Mouse (Mus musculus): Measurements from ENCODE around the gene Fgf12. TPM values are rescaled to one million over a fixed set of nuclear protein-coding genes. Genes with fewer than 3 reads are reported as not detected.

The Fgf12 gene
- total and polyA plus RNA-seq, 2 experiments: 0.18 to 0.21 TPM

- no peak overlapping the region for H3K9ac ChIP-seq (ENCODE audit: low read depth, low read length)
- no peak for DNase-seq (ENCODE audit: extremely low read depth, low read depth, low spot score)
- H3K4me3 ChIP-seq (ENCODE audit: insufficient read depth, low read depth, low read length): no peak overlapping the region
- H3K4me1 ChIP-seq (ENCODE audit: control insufficient read depth, insufficient read depth, low read length): no peaks in the 10 kb centered on the region
- no peaks in the 10 kb centered on the region for H3K27me3 ChIP-seq (ENCODE audit: control insufficient read depth, insufficient read depth, low read length)
- WGBS: 67% methylated on average over 4 of the region's 4 CpGs
- TF ChIP-seq POLR2A (IDR thresholded peaks at IDR 0.05; ENCODE audit: extremely low read depth, insufficient read depth, low read length): no peak
- TF ChIP-seq CTCF (IDR thresholded peaks at IDR 0.05; ENCODE audit: low read depth, low read length): no peak
- no peaks in the 10 kb centered on the region for H3K79me2 ChIP-seq (ENCODE audit: control insufficient read depth, insufficient read depth, low read length)
- H3K27ac ChIP-seq (replicated peaks; ENCODE audit: insufficient read depth, low read depth, low read length): no peak overlapping the region
- H3K36me3 ChIP-seq (ENCODE audit: control insufficient read depth, insufficient read depth, low read length): no peaks in the 10 kb centered on the region
These were observed 151.1 kb downstream of the Fgf12 start for GRCm38 (mm10) chr16:28601723-28602122.

DNA sequence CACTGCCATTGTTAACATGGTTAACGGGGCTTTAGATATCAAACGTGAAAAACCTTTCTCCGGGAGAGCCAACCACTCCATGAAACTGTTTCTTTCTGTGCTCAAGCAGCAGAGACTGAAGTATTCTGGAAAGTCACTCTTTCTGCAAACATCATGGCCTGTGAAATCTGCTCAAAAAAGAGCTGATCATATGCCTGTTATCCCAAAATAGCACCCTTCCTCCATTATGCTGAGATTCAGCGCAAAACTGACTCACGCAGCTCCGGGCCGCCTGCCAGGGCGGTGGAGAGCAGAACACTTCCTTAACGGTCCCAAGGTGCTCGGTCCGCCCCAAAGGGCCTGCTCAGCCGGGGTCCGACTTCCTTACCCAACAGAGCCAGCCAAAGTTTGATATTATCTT, 156.8 kb downstream of the Fgf12 start:
- Histone ChIP-seq H3K27ac (replicated peaks; ENCODE audit: insufficient read depth, low read depth, low read length) (no peak overlapping the region), H3K4me1 (ENCODE audit: control insufficient read depth, insufficient read depth, low read length) (0 out of 2 replicates have a peak, but pooled peaks cover 1% of the 10 kb centered on the region), H3K36me3 (ENCODE audit: control insufficient read depth, insufficient read depth, low read length) (no peaks in the 10 kb centered on the region), H3K9ac (ENCODE audit: low read depth, low read length) (no peak overlapping the region), H3K27me3 (ENCODE audit: control insufficient read depth, insufficient read depth, low read length) (no peaks in the 10 kb centered on the region), H3K4me3 (ENCODE audit: insufficient read depth, low read depth, low read length) (no peak overlapping the region), H3K79me2 (ENCODE audit: control insufficient read depth, insufficient read depth, low read length) (no peaks in the 10 kb centered on the region)
- TF ChIP-seq POLR2A (IDR thresholded peaks at IDR 0.05; ENCODE audit: extremely low read depth, insufficient read depth, low read length) (no peak), CTCF (IDR thresholded peaks at IDR 0.05; ENCODE audit: low read depth, low read length) (no peak)
- DNase-seq (ENCODE audit: extremely low read depth, low read depth, low spot score): no peak
- 80% methylated on average over 13 of the region's 13 CpGs for WGBS

GRCm38 (mm10) chr16:28593075-28593915, 159.6 kb downstream of the Fgf12 start:
- H3K27ac ChIP-seq (replicated peaks; ENCODE audit: insufficient read depth, low read depth, low read length): no peak overlapping the region
- WGBS: 23% methylated on average over 26 of the region's 26 CpGs
- no peaks in the 10 kb centered on the region for H3K36me3 ChIP-seq (ENCODE audit: control insufficient read depth, insufficient read depth, low read length)
- no peak overlapping the region for H3K4me3 ChIP-seq (ENCODE audit: insufficient read depth, low read depth, low read length)
- peak; percentile 53 for DNase-seq (ENCODE audit: extremely low read depth, low read depth, low spot score)
- no peak overlapping the region for H3K9ac ChIP-seq (ENCODE audit: low read depth, low read length)
- 0 out of 2 replicates have a peak, but pooled peaks cover 1% of the 10 kb centered on the region for H3K4me1 ChIP-seq (ENCODE audit: control insufficient read depth, insufficient read depth, low read length)
- no peaks in the 10 kb centered on the region for H3K27me3 ChIP-seq (ENCODE audit: control insufficient read depth, insufficient read depth, low read length)
- no peaks in the 10 kb centered on the region for H3K79me2 ChIP-seq (ENCODE audit: control insufficient read depth, insufficient read depth, low read length)
- TF ChIP-seq POLR2A (IDR thresholded peaks at IDR 0.05; ENCODE audit: extremely low read depth, insufficient read depth, low read length) (no peak), CTCF (IDR thresholded peaks at IDR 0.05; ENCODE audit: low read depth, low read length) (peak; percentile 88)

DNA sequence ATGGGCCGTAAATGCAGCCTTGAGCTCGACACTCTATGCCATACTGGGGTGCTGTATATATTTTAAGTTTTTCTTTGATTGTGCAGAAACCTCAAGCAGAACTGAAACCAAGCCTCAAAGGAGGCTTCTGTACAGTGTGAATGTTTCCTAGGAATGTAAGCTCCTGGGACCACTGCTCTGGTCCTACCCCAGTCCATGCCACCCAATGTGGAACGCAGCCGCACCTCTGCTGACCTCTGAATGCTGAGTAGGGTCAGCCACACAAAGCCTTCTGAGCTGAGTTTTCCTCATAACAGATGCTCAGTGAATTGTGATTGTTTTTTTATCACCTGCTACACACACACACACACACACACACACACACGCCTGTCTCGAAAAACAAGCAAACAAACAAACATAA, 160.4 kb downstream of the Fgf12 start:
- no peak for TF ChIP-seq CTCF (IDR thresholded peaks at IDR 0.05; ENCODE audit: low read depth, low read length)
- TF ChIP-seq POLR2A (IDR thresholded peaks at IDR 0.05; ENCODE audit: extremely low read depth, insufficient read depth, low read length): no peak
- no peak for DNase-seq (ENCODE audit: extremely low read depth, low read depth, low spot score)
- WGBS: 97% methylated on average over 6 of the region's 6 CpGs
- no peaks in the 10 kb centered on the region for H3K27me3 ChIP-seq (ENCODE audit: control insufficient read depth, insufficient read depth, low read length)
- no peaks in the 10 kb centered on the region for H3K79me2 ChIP-seq (ENCODE audit: control insufficient read depth, insufficient read depth, low read length)
- no peak overlapping the region for H3K9ac ChIP-seq (ENCODE audit: low read depth, low read length)
- H3K36me3 ChIP-seq (ENCODE audit: control insufficient read depth, insufficient read depth, low read length): no peaks in the 10 kb centered on the region
- 0 out of 2 replicates have a peak, but pooled peaks cover 1% of the 10 kb centered on the region for H3K4me1 ChIP-seq (ENCODE audit: control insufficient read depth, insufficient read depth, low read length)
- H3K4me3 ChIP-seq (ENCODE audit: insufficient read depth, low read depth, low read length): no peak overlapping the region
- H3K27ac ChIP-seq (replicated peaks; ENCODE audit: insufficient read depth, low read depth, low read length): no peak overlapping the region

- WGBS: 59% methylated on average over 9 of the region's 9 CpGs
- no peaks in the 10 kb centered on the region for H3K79me2 ChIP-seq (ENCODE audit: control insufficient read depth, insufficient read depth, low read length)
- DNase-seq (ENCODE audit: extremely low read depth, low read depth, low spot score): no peak
- TF ChIP-seq CTCF (IDR thresholded peaks at IDR 0.05; ENCODE audit: low read depth, low read length): no peak
- TF ChIP-seq POLR2A (IDR thresholded peaks at IDR 0.05; ENCODE audit: extremely low read depth, insufficient read depth, low read length): no peak
- H3K27me3 ChIP-seq (ENCODE audit: control insufficient read depth, insufficient read depth, low read length): no peaks in the 10 kb centered on the region
- H3K9ac ChIP-seq (ENCODE audit: low read depth, low read length): no peak overlapping the region
- H3K36me3 ChIP-seq (ENCODE audit: control insufficient read depth, insufficient read depth, low read length): no peaks in the 10 kb centered on the region
- no peak overlapping the region for H3K4me3 ChIP-seq (ENCODE audit: insufficient read depth, low read depth, low read length)
- 0 out of 2 replicates have a peak, but pooled peaks cover 1% of the 10 kb centered on the region for H3K4me1 ChIP-seq (ENCODE audit: control insufficient read depth, insufficient read depth, low read length)
- H3K27ac ChIP-seq (replicated peaks; ENCODE audit: insufficient read depth, low read depth, low read length): no peak overlapping the region
These were observed 161.3 kb downstream of the Fgf12 start for GRCm38 (mm10) chr16:28591583-28591982.

GRCm38 (mm10) chr16:28572212-28572611, 180.7 kb downstream of the Fgf12 start:
- TF ChIP-seq CTCF (IDR thresholded peaks at IDR 0.05; ENCODE audit: low read depth, low read length): no peak
- H3K27ac ChIP-seq (replicated peaks; ENCODE audit: insufficient read depth, low read depth, low read length): no peak overlapping the region
- H3K4me1 ChIP-seq (ENCODE audit: control insufficient read depth, insufficient read depth, low read length): no peaks in the 10 kb centered on the region
- no peak for DNase-seq (ENCODE audit: extremely low read depth, low read depth, low spot score)
- 58% methylated on average over 3 of the region's 3 CpGs for WGBS
- no peak overlapping the region for H3K4me3 ChIP-seq (ENCODE audit: insufficient read depth, low read depth, low read length)
- no peaks in the 10 kb centered on the region for H3K79me2 ChIP-seq (ENCODE audit: control insufficient read depth, insufficient read depth, low read length)
- no peak overlapping the region for H3K9ac ChIP-seq (ENCODE audit: low read depth, low read length)
- no peaks in the 10 kb centered on the region for H3K36me3 ChIP-seq (ENCODE audit: control insufficient read depth, insufficient read depth, low read length)
- H3K27me3 ChIP-seq (ENCODE audit: control insufficient read depth, insufficient read depth, low read length): no peaks in the 10 kb centered on the region
